Comparison of ENCODE assay signal across 10 mouse cellular contexts in the genomic region with DNA sequence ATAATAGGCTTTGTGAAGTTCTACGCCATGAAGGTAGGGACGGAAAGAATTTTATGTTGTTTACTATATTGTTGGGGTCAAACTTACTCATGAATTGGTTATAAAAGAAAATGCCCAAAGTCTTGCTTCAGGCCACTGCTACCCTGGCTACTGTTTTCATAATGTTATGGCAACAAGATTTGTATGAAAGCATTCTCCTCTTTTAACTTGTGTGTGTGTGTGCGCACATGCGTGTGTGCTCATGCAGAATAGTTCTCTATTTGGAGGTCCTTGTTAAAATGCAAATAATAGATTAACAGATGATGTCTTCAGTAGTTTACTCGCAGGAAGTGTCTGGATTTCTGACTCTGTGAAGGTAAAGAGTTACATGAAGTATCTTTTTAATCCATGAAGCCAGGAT. TPM values are rescaled to one million over a fixed set of nuclear protein-coding genes. Genes with fewer than 3 reads are reported as not detected.
DNase-seq lines count a peak whose midpoint lies in the region; ATAC-seq lines count a peak whose summit lies in the region.
"Had no signal": no experiment of that assay in that cellular context is flagged by ENCODE, and none has a peak within 500 bp of the region (broad histone marks: within the 10 kb centered on the region; RNA-seq: fewer than 3 reads in every experiment).

No protein-coding gene starts in this region.

- H3K9ac ChIP-seq in heart, embryonic 11.5 days (ENCODE audit: low read depth, low read length), result peak overlapping the region; percentile 56; the same call in 1 of the 2 replicates
- no peak overlapping the region for H3K9ac ChIP-seq in midbrain, embryonic 15.5 days
- peak overlapping the region; percentile 100 for H3K9ac ChIP-seq in liver, embryonic 12.5 days
- H3K9ac ChIP-seq in stomach, embryonic 16.5 days (ENCODE audit: low read length), result peak overlapping the region; percentile 95; the same call in 1 of the 2 replicates

- no peak for DNase-seq in heart, adult 18-20 months
- no peak for DNase-seq in midbrain, embryonic 10.5 days (ENCODE audit: low spot score)
- DNase-seq in urinary bladder, postnatal 25 days (ENCODE audit: low spot score), result no peak
- DNase-seq in frontal cortex, postnatal 14 days (ENCODE audit: low spot score in 2 of 2), result no peak
- DNase-seq: cerebellum, adult 9-10 months had no signal

- no peaks in the 10 kb centered on the region for H3K27me3 ChIP-seq in heart, embryonic 11.5 days (ENCODE audit: control insufficient read depth, insufficient read depth, low read length)
- no peaks in the 10 kb centered on the region for H3K27me3 ChIP-seq in midbrain, embryonic 10.5 days (ENCODE audit: low read depth, poor library complexity, severe bottlenecking)
- H3K27me3 ChIP-seq in midbrain, embryonic 15.5 days (replicated peaks), result no peaks in the 10 kb centered on the region
- H3K27me3 ChIP-seq in liver, embryonic 12.5 days (replicated peaks), result no peaks in the 10 kb centered on the region
- no peaks in the 10 kb centered on the region for H3K27me3 ChIP-seq in stomach, embryonic 16.5 days (ENCODE audit: control insufficient read depth, insufficient read depth, low read length)

- no peaks in the 10 kb centered on the region for H3K36me3 ChIP-seq in heart, embryonic 11.5 days (ENCODE audit: control insufficient read depth, insufficient read depth, low read length)
- no peaks in the 10 kb centered on the region for H3K36me3 ChIP-seq in midbrain, embryonic 10.5 days
- H3K36me3 ChIP-seq in midbrain, embryonic 15.5 days (replicated peaks), result no peaks in the 10 kb centered on the region
- H3K36me3 ChIP-seq in liver, embryonic 12.5 days, result peaks cover 26% of the 10 kb centered on the region
- no peaks in the 10 kb centered on the region for H3K36me3 ChIP-seq in stomach, embryonic 16.5 days (ENCODE audit: control insufficient read depth, insufficient read depth, low read length)

- H3K9me3 ChIP-seq in heart, embryonic 11.5 days (replicated peaks; ENCODE audit: control insufficient read depth, low read length), result no peaks in the 10 kb centered on the region
- H3K9me3 ChIP-seq in midbrain, embryonic 10.5 days (replicated peaks), result no peaks in the 10 kb centered on the region
- H3K9me3 ChIP-seq in midbrain, embryonic 15.5 days, result no peaks in the 10 kb centered on the region
- H3K9me3 ChIP-seq in liver, embryonic 12.5 days (replicated peaks), result no peaks in the 10 kb centered on the region
- H3K9me3 ChIP-seq in stomach, embryonic 16.5 days (replicated peaks; ENCODE audit: control insufficient read depth, low read length), result no peaks in the 10 kb centered on the region

- peak overlapping the region; percentile 75 for H3K4me2 ChIP-seq in heart, embryonic 11.5 days
- H3K4me2 ChIP-seq in midbrain, embryonic 15.5 days, result no peak overlapping the region
- peak overlapping the region; percentile 82 for H3K4me2 ChIP-seq in liver, embryonic 12.5 days
- peak overlapping the region; percentile 94 for H3K4me2 ChIP-seq in stomach, embryonic 16.5 days (ENCODE audit: low read depth, low read length)

- peaks cover 38% of the 10 kb centered on the region for H3K4me1 ChIP-seq in heart, embryonic 11.5 days (ENCODE audit: control insufficient read depth, insufficient read depth, low read length)
- H3K4me1 ChIP-seq in midbrain, embryonic 10.5 days, result peaks cover 59% of the 10 kb centered on the region
- H3K4me1 ChIP-seq in midbrain, embryonic 15.5 days, result peaks cover 34% of the 10 kb centered on the region
- H3K4me1 ChIP-seq in liver, embryonic 12.5 days, result peaks cover 65% of the 10 kb centered on the region
- peaks cover 43% of the 10 kb centered on the region for H3K4me1 ChIP-seq in stomach, embryonic 16.5 days (ENCODE audit: control insufficient read depth, insufficient read depth, low read length)

- 67% methylated on average over 5 of the region's 5 CpGs for WGBS in heart, embryonic 11.5 days (ENCODE audit: insufficient replicate concordance)
- 81% methylated on average over 5 of the region's 5 CpGs for WGBS in midbrain, embryonic 10.5 days
- 79% methylated on average over 5 of the region's 5 CpGs for WGBS in midbrain, embryonic 15.5 days
- 37% methylated on average over 5 of the region's 5 CpGs for WGBS in liver, embryonic 12.5 days (ENCODE audit: insufficient replicate concordance)
- 69% methylated on average over 5 of the region's 5 CpGs for WGBS in stomach, embryonic 16.5 days

- no peak for ATAC-seq in heart, embryonic 11.5 days (replicated peaks; ENCODE audit: insufficient number of reproducible peaks, low FRiP score, low TSS enrichment)
- ATAC-seq in midbrain, embryonic 15.5 days (replicated peaks), result no peak
- no peak for ATAC-seq in liver, embryonic 12.5 days
- no peak for ATAC-seq in stomach, embryonic 16.5 days (ENCODE audit: insufficient read depth, low FRiP score)
- ATAC-seq: CD4-positive, CD25-positive, alpha-beta regulatory T cell, adult 4 months had no signal

- H3K27ac ChIP-seq in heart, embryonic 11.5 days (ENCODE audit: low read depth, low read length), result peak overlapping the region; percentile 86
- H3K27ac ChIP-seq in midbrain, embryonic 10.5 days (replicated peaks), result no peak overlapping the region
- H3K27ac ChIP-seq in midbrain, embryonic 15.5 days, result no peak overlapping the region
- H3K27ac ChIP-seq in liver, embryonic 12.5 days, result peak overlapping the region; percentile 100
- H3K27ac ChIP-seq in stomach, embryonic 16.5 days (ENCODE audit: low read length), result 0 out of 2 replicates have a peak overlapping the region, but pooled peaks have one; percentile 93

- H3K4me3 ChIP-seq in heart, embryonic 11.5 days (ENCODE audit: low read depth, low read length), result peak overlapping the region; percentile 96
- peak overlapping the region; percentile 97; the same call in 1 of the 2 replicates for H3K4me3 ChIP-seq in midbrain, embryonic 10.5 days
- H3K4me3 ChIP-seq in midbrain, embryonic 15.5 days, result no peak overlapping the region
- peak overlapping the region; percentile 99 for H3K4me3 ChIP-seq in liver, embryonic 12.5 days
- H3K4me3 ChIP-seq in stomach, embryonic 16.5 days (replicated peaks; ENCODE audit: low read length), result peak overlapping the region; percentile 92

RNA-seq across cellular contexts. Expression of gene Nadk2, which starts 2.6 kb away (rescaled TPM):
- polyA plus RNA-seq in heart, embryonic 11.5 days (2014; fragmentation: Nextera tagmentation; extraction: Ambion mirVana), result 57.1 and 65.3 TPM in 2 replicates
- total RNA-seq in heart, adult 18-20 months (2021), result 10 to 100 TPM; 59.8 to 66.2 TPM
- polyA plus RNA-seq in midbrain, embryonic 10.5 days (2016; fragmentation: Nextera tagmentation; extraction: Ambion mirVana), result 31.8 and 36.1 TPM in 2 replicates
- polyA plus RNA-seq in midbrain, embryonic 15.5 days (2015; fragmentation: Nextera tagmentation; extraction: Ambion mirVana), result 25.7 and 25.8 TPM in 2 replicates
- polyA plus RNA-seq in liver, embryonic 12.5 days (2016; fragmentation: Nextera tagmentation; extraction: Ambion mirVana), result 139 and 143 TPM in 2 replicates
- polyA plus RNA-seq in stomach, embryonic 16.5 days (2015; fragmentation: Nextera tagmentation; extraction: Ambion mirVana), result 21.2 and 29.7 TPM in 2 replicates

Comparison
In these comparisons a context has a peak if more than half of its experiments do, and no peak if none do; other contexts are left out.
1. H3K27ac ChIP-seq: peak in heart, embryonic 11.5 days (single experiment), liver, embryonic 12.5 days (single experiment) and stomach, embryonic 16.5 days (single experiment); none in midbrain, embryonic 10.5 days (single experiment) and midbrain, embryonic 15.5 days (single experiment).